Mouse (Mus musculus) adrenal gland, postnatal 4 days (tissue): ENCODE data around the gene Cyp17a1. TPM values are rescaled to one million over a fixed set of nuclear protein-coding genes. Genes with fewer than 3 reads are reported as not detected.

Source experiments
- DNase-seq, 2 experiments: peaks; one replicate each; pipeline ENCODE4 v3.0.0; 2021 to 2022; ENCODE audit warnings: low spot score in 2 of 2, mixed read lengths in 2 of 2
- total RNA-seq, 2 experiments: library from RNA; stranded (reverse); gene quantifications; 2 replicates each; pipeline ENCODE4 v1.2.3; 2021

The Cyp17a1 gene
- total RNA-seq, 2 experiments from 2014 or later = 1.1 to 1.4 TPM

DNA sequence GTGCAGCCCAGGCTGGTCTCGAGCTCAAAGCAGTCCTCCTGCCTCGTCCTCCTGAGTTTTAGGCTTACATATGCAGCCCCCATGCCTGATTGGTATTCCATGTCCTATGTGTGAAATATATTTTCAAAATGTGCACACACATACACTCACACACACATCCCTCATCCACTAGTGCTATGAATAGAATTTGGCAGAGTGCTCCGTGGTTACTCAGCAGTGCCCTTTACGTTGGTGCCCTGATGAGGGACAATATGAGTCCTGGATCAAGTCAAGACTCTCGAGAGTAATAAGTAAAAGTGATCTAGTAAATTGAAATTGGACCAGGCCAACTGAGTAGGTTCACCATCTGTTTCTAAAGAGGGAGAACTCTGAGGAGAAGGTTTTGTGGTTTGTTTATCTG, 29.7 kb downstream of the Cyp17a1 start:
- DNase-seq = no peak

DNA sequence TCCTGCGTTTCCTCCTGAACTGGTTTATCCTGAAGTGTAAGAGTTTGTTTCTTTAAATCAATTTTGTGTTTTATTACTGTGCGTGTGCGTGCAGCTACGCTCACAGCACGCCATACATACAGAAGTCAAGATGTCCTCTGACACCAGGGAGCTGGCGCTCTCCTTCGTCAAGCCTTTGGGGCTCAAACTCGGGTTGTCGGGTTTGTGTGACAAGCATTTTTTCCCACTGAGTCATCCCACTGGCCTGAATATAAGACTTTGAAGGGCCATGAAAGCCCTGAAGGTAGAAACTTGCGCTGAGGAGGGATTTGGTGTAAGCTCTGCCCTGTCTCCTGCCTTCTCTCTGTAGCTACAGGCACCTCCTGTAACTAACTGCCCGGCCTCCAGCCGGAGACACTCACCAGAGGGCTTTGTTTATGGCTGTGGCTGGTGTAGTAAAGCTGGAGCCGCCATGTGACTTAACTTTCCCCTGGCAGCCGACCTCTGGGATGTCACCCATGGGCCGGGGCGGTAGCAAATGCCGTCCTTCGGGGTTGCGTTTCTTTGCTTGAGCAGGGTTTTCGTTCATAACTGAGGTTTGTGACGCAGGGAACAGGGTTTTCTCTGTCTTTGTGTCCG, 30.7 kb downstream of the Cyp17a1 start:
- no peak for DNase-seq

DNA sequence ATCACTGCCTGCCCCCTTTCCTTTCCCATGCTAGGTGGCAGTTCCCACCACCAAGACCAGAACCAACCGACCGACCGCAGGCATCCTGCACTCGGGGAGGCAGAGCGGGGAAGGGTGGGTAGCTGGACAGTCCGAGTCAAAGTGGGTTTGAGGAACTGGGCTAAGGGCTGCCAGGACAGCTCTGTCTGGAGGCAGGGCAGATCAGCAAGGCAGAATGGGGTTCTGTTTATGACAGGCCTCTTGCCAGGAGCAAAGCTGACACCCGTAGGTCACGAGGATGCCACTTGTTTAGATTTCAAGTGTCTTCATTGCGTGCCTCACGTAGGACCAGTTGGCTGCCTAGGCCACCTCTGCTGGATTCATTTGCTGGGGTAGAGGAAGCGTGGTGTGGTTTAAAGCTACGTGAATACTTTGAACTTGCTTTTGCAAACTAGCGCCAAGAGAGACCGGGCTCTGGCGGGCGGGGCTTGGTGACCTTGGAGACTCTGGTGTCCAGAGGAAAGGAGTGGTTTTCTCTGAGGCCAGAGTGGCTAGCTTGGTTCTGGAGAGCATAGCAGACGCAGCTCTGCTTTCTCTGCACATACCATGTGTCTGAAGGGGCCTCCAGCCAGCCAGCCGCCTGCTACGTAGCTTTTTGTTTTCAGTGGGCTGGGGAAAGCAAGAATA, 31.4 kb downstream of the Cyp17a1 start:
- DNase-seq = peak in 1 of 2 experiments; percentile 66

- DNase-seq = no peak
Measured at GRCm38 (mm10) chr19:46640780-46641179, 32.2 kb downstream of the Cyp17a1 start.

- DNase-seq = no peak
Measured at GRCm38 (mm10) chr19:46639496-46639895, 33.5 kb downstream of the Cyp17a1 start.

DNA sequence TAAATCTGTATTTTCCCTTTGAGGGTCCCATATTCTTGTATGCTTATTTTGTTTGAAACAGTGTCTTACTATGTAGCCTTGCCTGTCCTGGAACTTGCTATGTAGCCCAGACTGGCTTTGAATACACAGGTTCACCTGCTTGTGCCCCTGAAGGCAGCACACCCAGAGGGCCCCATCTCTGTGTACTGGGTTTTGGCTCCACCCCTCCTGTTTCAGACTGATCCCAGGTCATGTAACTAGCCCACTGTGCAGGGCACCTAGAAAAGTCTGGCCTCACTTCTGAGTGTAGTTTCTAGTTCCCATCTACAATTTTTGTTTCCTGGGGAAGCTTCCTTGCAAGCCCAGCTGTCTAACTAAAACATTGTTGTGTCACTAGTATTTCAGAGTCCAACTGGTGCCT, 33.9 kb downstream of the Cyp17a1 start:
- DNase-seq = no peak

DNA sequence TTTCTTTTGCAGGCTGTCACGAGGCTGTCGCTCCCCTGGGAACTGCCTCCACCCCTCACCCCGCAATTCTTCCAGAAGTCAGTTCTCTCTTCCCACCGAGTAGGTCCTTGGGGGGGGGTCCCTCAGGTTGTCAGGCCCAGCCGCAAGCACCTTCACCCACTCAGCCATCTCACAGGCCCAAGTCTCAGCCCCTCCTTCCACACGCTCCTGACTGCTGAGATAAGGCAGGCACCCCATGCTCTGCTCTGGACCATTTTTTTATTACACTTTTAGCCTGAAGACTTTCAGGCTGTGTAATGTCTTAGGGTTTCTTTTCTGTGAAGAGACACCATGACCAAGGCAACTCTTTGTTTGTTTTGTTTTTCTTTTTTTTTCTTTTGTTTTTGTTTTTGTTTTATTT, 35.4 kb downstream of the Cyp17a1 start:
- no peak for DNase-seq

DNA sequence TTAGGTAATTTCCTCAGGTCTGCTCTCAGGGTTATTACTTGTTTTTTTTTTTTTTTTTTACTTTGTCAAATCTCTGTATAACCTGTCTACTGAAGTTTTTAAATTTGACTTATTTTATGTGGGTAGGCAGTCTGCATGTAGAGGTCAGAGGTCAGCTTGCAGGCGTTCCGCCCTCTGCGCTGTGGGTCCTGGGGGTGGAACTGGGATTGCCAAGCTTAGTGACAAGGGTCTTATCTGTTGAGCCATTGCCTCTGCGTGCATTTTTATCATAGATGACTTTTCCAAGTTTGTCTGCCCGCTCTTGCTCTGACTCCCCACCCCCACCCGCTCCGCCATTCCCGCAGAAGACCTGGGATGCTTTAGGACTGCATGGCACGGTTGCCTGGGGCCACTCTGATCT, 37.2 kb downstream of the Cyp17a1 start:
- no peak for DNase-seq

GRCm38 (mm10) chr19:46631637-46632036, 41.3 kb downstream of the Cyp17a1 start:
- no peak for DNase-seq

- DNase-seq = no peak
Measured at GRCm38 (mm10) chr19:46629807-46630206, 43.2 kb downstream of the Cyp17a1 start.

GRCm38 (mm10) chr19:46628403-46628802, 44.6 kb downstream of the Cyp17a1 start:
- no peak for DNase-seq

DNA sequence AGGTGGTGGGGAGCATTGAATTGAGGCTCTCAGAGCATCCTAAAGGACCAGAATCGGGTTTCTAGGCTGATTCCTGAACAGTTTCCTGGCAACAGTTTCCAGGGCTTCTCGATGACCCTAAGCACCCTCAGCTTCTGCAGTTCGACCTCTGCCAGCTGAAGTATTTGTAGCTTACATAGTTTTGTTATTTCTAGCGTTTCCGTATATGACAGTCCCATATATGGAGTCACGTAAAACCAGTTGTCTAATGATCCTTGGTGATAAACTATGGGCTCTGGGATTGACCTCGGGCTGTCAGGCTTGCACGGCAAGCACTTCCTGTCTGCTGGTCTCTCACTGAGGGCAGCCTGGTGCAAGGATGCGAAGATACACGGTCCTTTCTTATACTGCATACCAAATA, 47.5 kb downstream of the Cyp17a1 start:
- DNase-seq = no peak

DNA sequence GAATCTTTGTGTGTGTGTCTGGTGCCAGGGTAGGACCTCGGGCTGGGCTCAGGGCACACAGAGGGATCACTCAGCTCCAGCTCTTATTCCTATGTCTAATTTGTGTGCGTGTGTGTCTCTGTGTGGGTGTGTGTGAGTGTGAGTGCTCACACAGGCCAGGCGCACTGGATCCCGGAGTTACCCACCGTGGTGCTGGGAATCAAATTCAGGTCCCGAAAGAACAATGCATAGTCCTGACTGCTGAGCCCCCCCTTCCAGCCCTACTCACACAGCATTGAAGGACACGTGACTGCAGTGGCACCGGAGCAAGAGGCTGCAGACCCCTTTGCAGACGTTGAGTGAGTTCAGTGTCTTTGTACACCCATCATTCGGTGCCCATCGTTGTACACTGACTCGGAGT, 48.0 kb downstream of the Cyp17a1 start:
- DNase-seq = no peak

GRCm38 (mm10) chr19:46623790-46624772, 48.9 kb downstream of the Cyp17a1 start:
- DNase-seq = no peak

DNA sequence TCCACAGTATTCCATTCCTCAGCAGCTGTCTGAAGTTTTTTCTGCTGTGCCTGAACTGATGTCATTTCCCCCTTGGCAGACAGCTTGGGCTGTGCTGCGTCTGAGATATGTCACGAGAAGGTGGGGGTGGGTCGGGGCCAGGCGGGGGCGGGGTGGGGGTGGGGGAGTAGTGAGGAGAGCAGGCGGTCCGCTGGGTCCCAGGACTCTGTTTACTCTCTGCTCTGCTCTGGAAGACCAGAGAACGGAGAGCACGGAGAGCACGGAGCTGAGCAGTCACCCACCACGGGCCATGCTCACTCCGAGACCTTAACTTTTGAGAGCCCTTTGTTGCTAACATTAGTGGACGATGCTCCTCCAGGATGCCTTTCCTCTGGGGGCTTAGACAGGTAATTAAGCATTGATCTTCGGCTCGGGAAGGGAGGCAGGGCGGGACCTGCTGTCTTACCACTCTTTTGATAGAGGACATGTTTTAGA, 49.7 kb downstream of the Cyp17a1 start:
- no peak for DNase-seq

DNA sequence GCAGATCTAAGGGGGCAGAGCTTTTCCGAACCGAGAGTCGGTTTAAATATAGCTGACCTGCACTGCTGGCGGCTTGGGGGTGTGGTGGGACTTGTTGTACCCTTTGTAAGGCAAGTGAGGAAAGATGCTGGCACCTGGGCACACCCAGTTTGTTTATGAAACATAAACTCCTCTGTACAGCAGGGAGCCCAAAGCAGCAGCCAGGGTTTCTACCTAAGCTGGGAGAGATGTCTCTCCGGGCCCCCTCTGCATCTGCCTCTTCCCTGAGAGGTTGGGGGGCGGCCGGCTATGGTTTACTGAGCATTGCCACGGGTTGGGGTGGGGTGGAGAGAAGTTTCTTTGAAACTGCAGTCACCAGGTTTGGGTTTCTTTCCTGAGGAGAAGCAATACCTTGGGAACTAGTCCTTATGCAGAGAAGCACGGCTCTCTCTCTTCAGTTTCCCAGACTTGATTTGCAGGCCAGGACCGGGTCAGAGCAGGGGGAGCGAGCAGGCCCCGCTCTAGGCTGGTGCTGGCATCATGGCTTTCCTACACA, 50.2 kb downstream of the Cyp17a1 start:
- no peak for DNase-seq

DNA sequence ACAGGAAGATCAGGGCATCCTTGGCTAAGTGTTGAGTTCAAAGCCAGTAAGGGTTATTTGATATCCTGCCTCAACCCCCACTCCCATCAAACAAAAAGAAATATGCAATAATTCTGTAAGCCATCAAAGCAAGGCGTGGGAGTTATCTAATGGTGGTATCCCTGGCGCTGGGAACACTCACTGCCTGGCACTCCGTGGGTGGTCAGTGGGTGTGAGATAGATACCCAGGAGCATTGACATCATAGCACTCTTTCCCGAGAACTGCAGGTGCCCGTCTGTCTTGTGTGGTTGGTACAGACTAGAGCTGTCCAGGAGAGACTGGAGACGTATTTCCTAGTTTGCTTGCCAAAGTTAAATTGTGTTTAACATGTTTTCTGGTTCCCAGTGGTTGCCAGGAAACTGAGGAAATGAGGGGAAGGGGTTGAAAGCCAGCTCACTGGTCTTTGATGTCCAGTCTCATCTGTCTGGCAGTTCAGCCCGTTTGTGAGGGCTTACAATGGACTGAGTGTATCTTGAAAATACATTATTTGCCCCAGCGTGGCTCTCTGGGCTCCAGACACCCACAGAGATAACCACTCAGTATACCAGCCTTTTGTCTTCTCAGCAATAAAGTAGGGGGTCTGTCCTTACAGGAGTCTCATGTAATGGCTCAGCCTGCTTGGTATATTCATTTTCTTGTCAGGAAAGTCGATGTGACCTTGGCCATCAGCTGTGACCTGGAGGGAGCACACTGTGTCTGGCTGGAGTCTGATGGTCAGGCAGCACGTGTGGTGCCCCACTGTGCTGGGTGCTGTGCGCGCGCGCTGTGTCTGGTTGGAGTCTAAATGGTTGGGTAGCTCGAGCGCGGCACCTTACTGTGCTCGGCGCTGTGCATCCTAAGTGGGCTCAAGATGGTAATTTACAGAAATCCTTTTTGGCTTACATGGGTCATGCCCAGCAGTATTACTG, 51.5 kb downstream of the Cyp17a1 start:
- no peak for DNase-seq

DNA sequence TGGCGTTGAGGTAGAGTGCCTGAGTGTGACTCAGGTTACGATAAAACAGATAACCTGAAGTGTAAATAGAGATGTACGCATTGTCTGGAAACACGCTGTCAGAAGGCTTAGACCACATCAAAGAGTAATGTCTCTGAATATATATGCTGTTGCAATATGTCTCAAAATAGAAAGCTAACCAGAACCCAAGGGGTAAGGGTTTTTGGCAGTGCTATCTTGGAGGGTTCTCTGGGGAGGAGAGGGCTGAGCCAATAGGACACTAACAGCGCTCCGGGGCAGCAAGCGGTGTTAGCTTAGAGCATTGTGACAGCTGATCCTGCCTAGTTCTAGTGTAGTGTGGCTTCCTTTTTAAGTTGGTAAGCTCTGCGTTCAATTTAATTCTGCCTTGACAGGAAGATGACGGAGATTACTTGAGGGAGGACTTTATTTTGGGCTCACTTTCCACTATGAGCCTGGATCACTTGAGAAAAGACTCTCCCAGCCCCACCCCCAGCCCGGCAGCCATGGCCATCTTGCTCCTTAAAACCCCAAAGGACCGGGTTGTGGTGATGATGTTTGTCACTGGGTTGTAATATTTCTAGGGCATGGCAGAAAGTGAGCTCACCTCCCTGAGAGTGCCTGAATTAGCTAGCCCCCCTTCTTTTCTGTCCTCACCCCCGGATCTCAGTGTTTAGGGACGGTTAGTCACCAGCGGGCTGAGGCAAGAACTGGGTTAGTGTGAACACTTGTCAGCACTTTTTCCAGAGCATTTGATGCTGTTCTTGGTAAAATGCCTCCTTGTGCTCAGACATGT, 52.8 kb downstream of the Cyp17a1 start:
- no peak for DNase-seq

GRCm38 (mm10) chr19:46619518-46619917, 53.5 kb downstream of the Cyp17a1 start:
- DNase-seq = no peak

GRCm38 (mm10) chr19:46619001-46619400, 54.0 kb downstream of the Cyp17a1 start:
- DNase-seq = no peak
